Mouse (Mus musculus): ENCODE data around the gene Syt7.

DNA sequence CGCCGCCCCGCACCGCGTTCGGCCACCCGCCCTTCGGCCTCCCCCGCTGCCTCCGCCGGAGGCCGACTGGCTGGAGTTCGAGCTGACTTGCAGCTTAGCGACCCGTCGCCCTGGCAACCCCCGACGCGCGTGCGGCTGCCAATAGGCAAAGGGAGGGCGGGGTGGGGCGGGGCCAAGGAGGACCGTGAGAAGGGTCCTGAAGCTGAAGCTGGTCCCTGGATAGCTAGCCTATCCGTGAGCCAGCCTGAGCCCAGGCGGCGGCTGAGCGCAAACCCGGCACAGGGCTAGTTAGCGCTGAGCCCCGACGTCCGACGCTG lies 68.6 kb downstream of the Syt7 start:
- TF ChIP-seq CTCF (IDR thresholded peaks at IDR 0.05; ENCODE audit: extremely low read depth, insufficient read length, insufficient replicate concordance, low read depth, low read length) (no peak), POLR2A (IDR thresholded peaks at IDR 0.05; ENCODE audit: low read depth, low read length) (no peak)

All from small intestine, adult 2 months (tissue).